Mouse (Mus musculus) cerebellum, postnatal 14 days (tissue): ENCODE measurements at regions not wholly inside any gene's neighbourhood (a gene's known extent, or its start where the extent isn't known, plus 50 kb on each side); places are given as distances from the start of the nearest gene placed in this dataset.

Source experiments
- DNase-seq, 2 experiments: peaks; one replicate each; pipeline ENCODE4 v3.0.0; 2021; ENCODE audit warnings: mixed read lengths in 2 of 2

- no peak for DNase-seq
These were observed 185.1 kb upstream of the Tmem72 start for GRCm38 (mm10) chr6:116901816-116902215.

GRCm38 (mm10) chr6:116902371-116902770 lies 185.7 kb upstream of the Tmem72 start:
- DNase-seq, result no peak

GRCm38 (mm10) chr6:116906426-116907172 lies 189.9 kb upstream of the Tmem72 start:
- no peak for DNase-seq

GRCm38 (mm10) chr6:116910607-116911006 lies 193.9 kb upstream of the Tmem72 start:
- DNase-seq, result no peak

- DNase-seq, result no peak
These were observed 195.4 kb upstream of the Tmem72 start for GRCm38 (mm10) chr6:116912161-116912560.

GRCm38 (mm10) chr6:116914073-116914472 lies 197.4 kb upstream of the Tmem72 start:
- no peak for DNase-seq

- DNase-seq, result no peak
These were observed 218.3 kb upstream of the Tmem72 start for GRCm38 (mm10) chr6:116935024-116935423.

- DNase-seq, result no peak
These were observed 224.9 kb upstream of the Tmem72 start for GRCm38 (mm10) chr6:116941576-116941975.

GRCm38 (mm10) chr6:116942696-116943095 lies 225.6 kb upstream of the Cxcl12 start:
- DNase-seq, result no peak

- DNase-seq, result no peak
These were observed 222.1 kb upstream of the Cxcl12 start for GRCm38 (mm10) chr6:116946083-116946732.

GRCm38 (mm10) chr6:116959611-116960010 lies 208.7 kb upstream of the Cxcl12 start:
- DNase-seq, result no peak

- DNase-seq, result no peak
These were observed 207.7 kb upstream of the Cxcl12 start for GRCm38 (mm10) chr6:116960641-116961040.

- peak; percentile 46 to 49 for DNase-seq
These were observed 201.9 kb upstream of the Cxcl12 start for GRCm38 (mm10) chr6:116966436-116966835.

GRCm38 (mm10) chr6:116969381-116969910 lies 198.9 kb upstream of the Cxcl12 start:
- DNase-seq, result no peak

- no peak for DNase-seq
These were observed 193.5 kb upstream of the Cxcl12 start for GRCm38 (mm10) chr6:116974841-116975240.

GRCm38 (mm10) chr6:116980349-116980995 lies 187.9 kb upstream of the Cxcl12 start:
- DNase-seq, result peak; percentile 38 to 47

GRCm38 (mm10) chr6:116985147-116985737 lies 183.1 kb upstream of the Cxcl12 start:
- DNase-seq, result no peak

- no peak for DNase-seq
These were observed 181.9 kb upstream of the Cxcl12 start for GRCm38 (mm10) chr6:116986266-116987000.

- DNase-seq, result no peak
These were observed 181.1 kb upstream of the Cxcl12 start for GRCm38 (mm10) chr6:116987243-116987642.

GRCm38 (mm10) chr6:116998948-116999682 lies 169.2 kb upstream of the Cxcl12 start:
- DNase-seq, result peak; percentile 95 to 96

- DNase-seq, result peak; percentile 20 to 43
These were observed 168.4 kb upstream of the Cxcl12 start for GRCm38 (mm10) chr6:116999940-117000339.
